Mouse (Mus musculus) limb, embryonic 10.5 days (tissue): ENCODE results near the gene Rabep2. TPM values are rescaled to one million over a fixed set of nuclear protein-coding genes. Genes with fewer than 3 reads are reported as not detected.

Experiments
- DNase-seq: peaks from one replicate; pipeline ENCODE4 v3.0.0-alpha.2; 2017; ENCODE audit warnings: low spot score
- H3K27ac ChIP-seq: fragments of 300-500 bp; sonication (generic); 2 replicates; pipeline ENCODE4 v1.5.1; 2016; ENCODE audit warnings: mild to moderate bottlenecking
- H3K27me3 ChIP-seq: fragments of 300-500 bp; sonication (generic); 2 replicates; pipeline ENCODE4 v1.6.1; 2016; ENCODE audit warnings: low read depth, mild to moderate bottlenecking; ENCODE audit not compliant: poor library complexity, severe bottlenecking
- H3K36me3 ChIP-seq: fragments of 300-500 bp; sonication (generic); 2 replicates; pipeline ENCODE4 v1.6.1; 2016; ENCODE audit warnings: mild to moderate bottlenecking, moderate library complexity
- H3K4me1 ChIP-seq: fragments of 300-500 bp; sonication (generic); 2 replicates; pipeline ENCODE4 v1.6.1; 2016
- H3K4me3 ChIP-seq: fragments of 300-500 bp; sonication (generic); 2 replicates; pipeline ENCODE4 v1.5.1; 2016; ENCODE audit warnings: mild to moderate bottlenecking, moderate library complexity
- H3K9me3 ChIP-seq: fragments of 300-500 bp; sonication (generic); replicated peaks from 2 replicates; pipeline ENCODE4 v1.6.1; 2016; ENCODE audit warnings: mild to moderate bottlenecking
- WGBS: fragments of 180-500 bp; shearing (Covaris S2); methylation state at CpG from one replicate; pipeline ENCODE4 v1.1.7; 2016; 5-methylcytosine and 5-hydroxymethylcytosine counted together
- polyA plus RNA-seq: library from polyadenylated mRNA; unstranded; fragments of >200 nt; fragmentation: Nextera tagmentation; extraction: Ambion mirVana; gene quantifications from 2 replicates; pipeline ENCODE4 v1.2.1, GENCODE M21; 2016

Rabep2 gene
- polyA plus RNA-seq, 1 experiment from 2014 or later, result 36.9 TPM

GRCm38 (mm10) chr7:126467834-126468627 lies 39.5 kb downstream of the Rabep2 start:
- DNase-seq, result no peak
- no peak overlapping the region for H3K4me3 ChIP-seq
- H3K36me3 ChIP-seq, result peaks cover 74% of the 10 kb centered on the region
- peaks cover 5% of the 10 kb centered on the region; the same call in 1 of the 2 replicates for H3K27me3 ChIP-seq
- peaks cover 25% of the 10 kb centered on the region for H3K4me1 ChIP-seq
- no peak overlapping the region for H3K27ac ChIP-seq
- no peaks in the 10 kb centered on the region for H3K9me3 ChIP-seq
- WGBS, result 90% methylated on average over 18 of the region's 18 CpGs

- H3K27me3 ChIP-seq, result no peaks in the 10 kb centered on the region
- peaks cover 76% of the 10 kb centered on the region for H3K36me3 ChIP-seq
- 87% methylated on average over 6 of the region's 6 CpGs for WGBS
- no peak overlapping the region for H3K27ac ChIP-seq
- H3K4me3 ChIP-seq, result no peak overlapping the region
- H3K9me3 ChIP-seq, result no peaks in the 10 kb centered on the region
- H3K4me1 ChIP-seq, result peaks cover 20% of the 10 kb centered on the region
- DNase-seq, result no peak
These were observed 41.5 kb downstream of the Rabep2 start for GRCm38 (mm10) chr7:126470077-126470476.

- Histone ChIP-seq H3K36me3 (peaks cover 69% of the 10 kb centered on the region), H3K4me1 (peaks cover 23% of the 10 kb centered on the region)
- DNase-seq, result no peak
These were observed 42.8 kb downstream of the Rabep2 start for GRCm38 (mm10) chr7:126471361-126471760.

GRCm38 (mm10) chr7:126471853-126472252 lies 43.3 kb downstream of the Rabep2 start:
- no peak for DNase-seq
- Histone ChIP-seq H3K27ac (no peak overlapping the region), H3K9me3 (no peaks in the 10 kb centered on the region), H3K36me3 (peaks cover 64% of the 10 kb centered on the region), H3K4me3 (no peak overlapping the region), H3K4me1 (peaks cover 22% of the 10 kb centered on the region), H3K27me3 (no peaks in the 10 kb centered on the region)
- 89% methylated on average over 4 of the region's 4 CpGs for WGBS

More at GRCm38 (mm10) chr7:126471361-126471760, 42.8 kb downstream of the Rabep2 start:
- Histone ChIP-seq H3K27ac (no peak overlapping the region), H3K9me3 (no peaks in the 10 kb centered on the region), H3K4me3 (no peak overlapping the region), H3K27me3 (no peaks in the 10 kb centered on the region)
- 92% methylated on average over 5 of the region's 5 CpGs for WGBS

GRCm38 (mm10) chr7:126472306-126472705 lies 43.7 kb downstream of the Rabep2 start:
- H3K4me3 ChIP-seq, result no peak overlapping the region
- H3K9me3 ChIP-seq, result no peaks in the 10 kb centered on the region
- no peaks in the 10 kb centered on the region for H3K27me3 ChIP-seq
- H3K27ac ChIP-seq, result no peak overlapping the region
- peaks cover 59% of the 10 kb centered on the region for H3K36me3 ChIP-seq
- 93% methylated on average over 13 of the region's 13 CpGs for WGBS
- peaks cover 22% of the 10 kb centered on the region for H3K4me1 ChIP-seq
- no peak for DNase-seq

GRCm38 (mm10) chr7:126472713-126473112 lies 44.2 kb downstream of the Rabep2 start:
- no peak overlapping the region for H3K27ac ChIP-seq
- peaks cover 55% of the 10 kb centered on the region for H3K36me3 ChIP-seq
- H3K4me1 ChIP-seq, result peaks cover 22% of the 10 kb centered on the region
- H3K27me3 ChIP-seq, result no peaks in the 10 kb centered on the region
- no peak overlapping the region for H3K4me3 ChIP-seq
- no peaks in the 10 kb centered on the region for H3K9me3 ChIP-seq
- 93% methylated on average over 16 of the region's 16 CpGs for WGBS
- no peak for DNase-seq

- Histone ChIP-seq H3K4me3 (peak overlapping the region; percentile 99), H3K9me3 (no peaks in the 10 kb centered on the region), H3K36me3 (peaks cover 46% of the 10 kb centered on the region), H3K27ac (no peak overlapping the region), H3K27me3 (no peaks in the 10 kb centered on the region), H3K4me1 (peaks cover 22% of the 10 kb centered on the region)
- no peak for DNase-seq
- WGBS, result 89% methylated on average over 9 of the region's 9 CpGs
These were observed 45.0 kb downstream of the Rabep2 start for GRCm38 (mm10) chr7:126473470-126474086.

- WGBS, result 1% methylated on average over 26 of the region's 27 CpGs
- no peaks in the 10 kb centered on the region for H3K27me3 ChIP-seq
- peak overlapping the region; percentile 92 for H3K27ac ChIP-seq
- peaks cover 22% of the 10 kb centered on the region for H3K4me1 ChIP-seq
- H3K4me3 ChIP-seq, result peak overlapping the region; percentile 99
- H3K36me3 ChIP-seq, result peaks cover 37% of the 10 kb centered on the region
- H3K9me3 ChIP-seq, result no peaks in the 10 kb centered on the region
- no peak for DNase-seq
These were observed 46.0 kb downstream of the Rabep2 start for GRCm38 (mm10) chr7:126474486-126474955.

GRCm38 (mm10) chr7:126474993-126475581 lies 46.5 kb downstream of the Rabep2 start, which contains the start of gene Sh2b1:
Gene Sh2b1, minus strand, starts transcription at chr7:126475424.
- Histone ChIP-seq H3K4me1 (peaks cover 22% of the 10 kb centered on the region), H3K36me3 (peaks cover 31% of the 10 kb centered on the region), H3K27me3 (no peaks in the 10 kb centered on the region), H3K4me3 (peak within 1 kb of the TSS; percentile 99), H3K9me3 (no peaks in the 10 kb centered on the region), H3K27ac (peak within 1 kb of the TSS; percentile 92)
- DNase-seq, result peak; percentile 90
- whole genome bisulfite sequencing, result under 1% methylated on average over 53 of the region's 53 CpGs

GRCm38 (mm10) chr7:126481699-126482098 lies 53.1 kb downstream of the Rabep2 start:
- H3K27ac ChIP-seq, result no peak overlapping the region
- no peaks in the 10 kb centered on the region for H3K9me3 ChIP-seq
- no peaks in the 10 kb centered on the region for H3K36me3 ChIP-seq
- no peak for DNase-seq
- H3K4me1 ChIP-seq, result peaks cover 14% of the 10 kb centered on the region
- peak overlapping the region; percentile 51 for H3K4me3 ChIP-seq
- WGBS, result 23% methylated on average over 5 of the region's 5 CpGs
- H3K27me3 ChIP-seq, result no peaks in the 10 kb centered on the region

GRCm38 (mm10) chr7:126482392-126482871 lies 53.9 kb downstream of the Rabep2 start:
- Histone ChIP-seq H3K27ac (peak overlapping the region; percentile 70), H3K36me3 (no peaks in the 10 kb centered on the region), H3K4me3 (peak overlapping the region; percentile 51), H3K4me1 (peaks cover 16% of the 10 kb centered on the region), H3K9me3 (no peaks in the 10 kb centered on the region), H3K27me3 (no peaks in the 10 kb centered on the region)
- peak; percentile 86 for DNase-seq
- under 1% methylated on average over 23 of the region's 23 CpGs for WGBS

- Histone ChIP-seq H3K27me3 (no peaks in the 10 kb centered on the region), H3K9me3 (no peaks in the 10 kb centered on the region), H3K4me1 (peaks cover 25% of the 10 kb centered on the region), H3K4me3 (peak within 1 kb of the TSS; percentile 69), H3K27ac (peak within 1 kb of the TSS; percentile 86), H3K36me3 (peaks cover 37% of the 10 kb centered on the region)
- WGBS, result under 1% methylated on average over 32 of the region's 32 CpGs
- DNase-seq, result peak; percentile 99
These were observed 58.5 kb downstream of the Rabep2 start, which contains the start of gene Tufm for GRCm38 (mm10) chr7:126487052-126487483. Gene Tufm, plus strand, starts transcription at chr7:126487361.
